Mouse (Mus musculus): ENCODE results near the gene Mboat1.

DNA sequence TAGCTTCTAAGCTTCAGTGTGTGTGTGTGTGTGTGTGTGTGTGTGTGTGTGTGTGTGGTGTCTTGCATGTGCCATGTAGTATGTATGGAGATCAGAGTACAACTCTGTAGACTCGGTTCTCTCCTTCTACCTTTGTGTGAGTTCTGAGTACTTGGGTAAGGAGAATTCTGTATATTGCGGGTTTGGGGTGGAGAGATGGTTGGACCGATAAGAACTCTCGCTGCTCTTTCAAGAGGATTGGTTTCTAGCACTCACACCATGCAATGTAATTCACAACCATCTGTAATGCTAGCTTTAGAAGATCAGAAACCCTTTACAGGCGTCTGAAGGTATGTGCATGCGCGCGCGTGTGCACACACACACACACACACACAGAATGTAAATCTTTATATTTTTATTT is 123.0 kb downstream of the Mboat1 start:
- TF ChIP-seq CTCF (IDR thresholded peaks at IDR 0.05; ENCODE audit: control insufficient read depth, insufficient read depth, low read length) (no peak), POLR2A (IDR thresholded peaks at IDR 0.05; ENCODE audit: borderline replicate concordance, control insufficient read depth, low read depth, low read length) (no peak)

Data from bone marrow, adult 2 months (tissue).